Mouse (Mus musculus): ENCODE data around the gene Kcnj14.
A peak's percentile ranks its signal among the peaks of the same experiment; 100 is the strongest.

Kcnj14 gene

GRCm38 (mm10) chr7:45848447-45849027, 24.0 kb upstream of the Kcnj14 start:
- H3K36me3 ChIP-seq (ENCODE audit: insufficient read depth, low read length), result no peaks in the 10 kb centered on the region
- peaks cover 4% of the 10 kb centered on the region; the same call in 1 of the 2 replicates for H3K27me3 ChIP-seq (ENCODE audit: insufficient read depth, low read length)
- no peak overlapping the region for H3K4me3 ChIP-seq (replicated peaks; ENCODE audit: low read length)
- TF ChIP-seq POU5F1 (IDR thresholded peaks at IDR 0.05; ENCODE audit: borderline replicate concordance, low read length) (no peak), NANOG (IDR thresholded peaks at IDR 0.05; ENCODE audit: borderline replicate concordance, low read length) (no peak), CTCF (conservative IDR thresholded peaks at IDR 0.05; ENCODE audit: low read length) (no peak)
- H3K9me3 ChIP-seq (ENCODE audit: low read length), result no peaks in the 10 kb centered on the region
- peaks cover 9% of the 10 kb centered on the region; the same call in 1 of the 2 replicates for H3K4me1 ChIP-seq (replicated peaks; ENCODE audit: low read depth, low read length)

- no peaks in the 10 kb centered on the region for H3K36me3 ChIP-seq (ENCODE audit: insufficient read depth, low read length)
- H3K9me3 ChIP-seq (ENCODE audit: low read length), result no peaks in the 10 kb centered on the region
- no peak overlapping the region for H3K4me3 ChIP-seq (replicated peaks; ENCODE audit: low read length)
- H3K4me1 ChIP-seq (replicated peaks; ENCODE audit: low read depth, low read length), result peaks cover 3% of the 10 kb centered on the region; the same call in 1 of the 2 replicates
- H3K27me3 ChIP-seq (ENCODE audit: insufficient read depth, low read length), result peaks cover 24% of the 10 kb centered on the region
- no peak for TF ChIP-seq NANOG (IDR thresholded peaks at IDR 0.05; ENCODE audit: borderline replicate concordance, low read length)
- no peak for TF ChIP-seq POU5F1 (IDR thresholded peaks at IDR 0.05; ENCODE audit: borderline replicate concordance, low read length)
- TF ChIP-seq CTCF (conservative IDR thresholded peaks at IDR 0.05; ENCODE audit: low read length), result no peak
These were observed 18.6 kb upstream of the Kcnj14 start for GRCm38 (mm10) chr7:45842950-45843744.

GRCm38 (mm10) chr7:45833924-45834323, 9.3 kb upstream of the Kcnj14 start:
- Histone ChIP-seq H3K9me3 (ENCODE audit: low read length) (no peaks in the 10 kb centered on the region), H3K27me3 (ENCODE audit: insufficient read depth, low read length) (peaks cover 54% of the 10 kb centered on the region), H3K4me3 (replicated peaks; ENCODE audit: low read length) (peak overlapping the region; percentile 75), H3K4me1 (replicated peaks; ENCODE audit: low read depth, low read length) (peaks cover 39% of the 10 kb centered on the region), H3K36me3 (ENCODE audit: insufficient read depth, low read length) (peaks cover 10% of the 10 kb centered on the region)
- TF ChIP-seq POU5F1 (IDR thresholded peaks at IDR 0.05; ENCODE audit: borderline replicate concordance, low read length) (no peak), CTCF (conservative IDR thresholded peaks at IDR 0.05; ENCODE audit: low read length) (no peak), NANOG (IDR thresholded peaks at IDR 0.05; ENCODE audit: borderline replicate concordance, low read length) (no peak)

- peaks cover 44% of the 10 kb centered on the region for H3K4me1 ChIP-seq (replicated peaks; ENCODE audit: low read depth, low read length)
- H3K4me3 ChIP-seq (replicated peaks; ENCODE audit: low read length), result peak overlapping the region; percentile 75
- H3K9me3 ChIP-seq (ENCODE audit: low read length), result no peaks in the 10 kb centered on the region
- peaks cover 17% of the 10 kb centered on the region for H3K36me3 ChIP-seq (ENCODE audit: insufficient read depth, low read length)
- TF ChIP-seq POU5F1 (IDR thresholded peaks at IDR 0.05; ENCODE audit: borderline replicate concordance, low read length) (no peak), CTCF (conservative IDR thresholded peaks at IDR 0.05; ENCODE audit: low read length) (no peak), NANOG (IDR thresholded peaks at IDR 0.05; ENCODE audit: borderline replicate concordance, low read length) (no peak)
- H3K27me3 ChIP-seq (ENCODE audit: insufficient read depth, low read length), result peaks cover 54% of the 10 kb centered on the region
These were observed 8.7 kb upstream of the Kcnj14 start for GRCm38 (mm10) chr7:45833148-45833790.

GRCm38 (mm10) chr7:45832428-45832827, 7.8 kb upstream of the Kcnj14 start:
- Histone ChIP-seq H3K4me1 (replicated peaks; ENCODE audit: low read depth, low read length) (peaks cover 51% of the 10 kb centered on the region), H3K4me3 (replicated peaks; ENCODE audit: low read length) (peak overlapping the region; percentile 75), H3K9me3 (ENCODE audit: low read length) (no peaks in the 10 kb centered on the region), H3K36me3 (ENCODE audit: insufficient read depth, low read length) (peaks cover 25% of the 10 kb centered on the region), H3K27me3 (ENCODE audit: insufficient read depth, low read length) (peaks cover 50% of the 10 kb centered on the region)
- TF ChIP-seq NANOG (IDR thresholded peaks at IDR 0.05; ENCODE audit: borderline replicate concordance, low read length), result no peak
- no peak for TF ChIP-seq CTCF (conservative IDR thresholded peaks at IDR 0.05; ENCODE audit: low read length)
- TF ChIP-seq POU5F1 (IDR thresholded peaks at IDR 0.05; ENCODE audit: borderline replicate concordance, low read length), result no peak

- H3K36me3 ChIP-seq (ENCODE audit: insufficient read depth, low read length), result peaks cover 38% of the 10 kb centered on the region
- H3K9me3 ChIP-seq (ENCODE audit: low read length), result no peaks in the 10 kb centered on the region
- TF ChIP-seq CTCF (conservative IDR thresholded peaks at IDR 0.05; ENCODE audit: low read length), result no peak
- no peak for TF ChIP-seq POU5F1 (IDR thresholded peaks at IDR 0.05; ENCODE audit: borderline replicate concordance, low read length)
- TF ChIP-seq NANOG (IDR thresholded peaks at IDR 0.05; ENCODE audit: borderline replicate concordance, low read length), result no peak
- H3K4me3 ChIP-seq (replicated peaks; ENCODE audit: low read length), result peak overlapping the region; percentile 100
- peaks cover 44% of the 10 kb centered on the region for H3K27me3 ChIP-seq (ENCODE audit: insufficient read depth, low read length)
- peaks cover 64% of the 10 kb centered on the region for H3K4me1 ChIP-seq (replicated peaks; ENCODE audit: low read depth, low read length)
These were observed 6.5 kb upstream of the Kcnj14 start for GRCm38 (mm10) chr7:45831128-45831525.

GRCm38 (mm10) chr7:45830427-45831127, 6.0 kb upstream of the Kcnj14 start, which contains the start of gene Grwd1:
Gene Grwd1, minus strand, starts transcription at chr7:45830944.
- H3K36me3 ChIP-seq (ENCODE audit: insufficient read depth, low read length), result peaks cover 44% of the 10 kb centered on the region
- H3K9me3 ChIP-seq (ENCODE audit: low read length), result no peaks in the 10 kb centered on the region
- peaks cover 41% of the 10 kb centered on the region for H3K27me3 ChIP-seq (ENCODE audit: insufficient read depth, low read length)
- TF ChIP-seq CTCF (conservative IDR thresholded peaks at IDR 0.05; ENCODE audit: low read length) (no peak), NANOG (IDR thresholded peaks at IDR 0.05; ENCODE audit: borderline replicate concordance, low read length) (no peak), POU5F1 (IDR thresholded peaks at IDR 0.05; ENCODE audit: borderline replicate concordance, low read length) (no peak)
- H3K4me1 ChIP-seq (replicated peaks; ENCODE audit: low read depth, low read length), result peaks cover 70% of the 10 kb centered on the region
- H3K4me3 ChIP-seq (replicated peaks; ENCODE audit: low read length), result peak within 1 kb of the TSS; percentile 100

- H3K4me1 ChIP-seq (replicated peaks; ENCODE audit: low read depth, low read length), result peaks cover 76% of the 10 kb centered on the region
- H3K36me3 ChIP-seq (ENCODE audit: insufficient read depth, low read length), result peaks cover 83% of the 10 kb centered on the region
- no peak for TF ChIP-seq POU5F1 (IDR thresholded peaks at IDR 0.05; ENCODE audit: borderline replicate concordance, low read length)
- TF ChIP-seq CTCF (conservative IDR thresholded peaks at IDR 0.05; ENCODE audit: low read length), result no peak
- no peak for TF ChIP-seq NANOG (IDR thresholded peaks at IDR 0.05; ENCODE audit: borderline replicate concordance, low read length)
- no peak overlapping the region for H3K4me3 ChIP-seq (replicated peaks; ENCODE audit: low read length)
- H3K9me3 ChIP-seq (ENCODE audit: low read length), result no peaks in the 10 kb centered on the region
- H3K27me3 ChIP-seq (ENCODE audit: insufficient read depth, low read length), result peaks cover 6% of the 10 kb centered on the region
These were observed 2.0 kb upstream of the Kcnj14 start for GRCm38 (mm10) chr7:45826631-45827030.

Data from E14TG2a.4 (cell line).